Mouse (Mus musculus) stomach, embryonic 16.5 days (tissue): Measurements from ENCODE around the gene Dnajc7. TPM values are rescaled to one million over a fixed set of nuclear protein-coding genes. Genes with fewer than 3 reads are reported as not detected.

ENCODE experiments used
- ATAC-seq: fragments of 200-750 bp; cut with Nextera tagmentation; 2 replicates; pipeline ENCODE4 v1.8.0; 2017; ENCODE audit warnings: moderate number of reproducible peaks, moderate TSS enrichment; ENCODE audit not compliant: insufficient read depth, low FRiP score
- H3K27ac ChIP-seq: fragments of 300-500 bp; sonication (generic); 2 replicates; pipeline ENCODE4 v1.5.1; 2014; ENCODE audit warnings: low read length
- H3K27me3 ChIP-seq: fragments of 300-500 bp; sonication (generic); 2 replicates; pipeline ENCODE4 v1.6.1; 2014; ENCODE audit warnings: low read length, control low read depth, mixed read lengths; ENCODE audit not compliant: control insufficient read depth, insufficient read depth
- H3K36me3 ChIP-seq: fragments of 300-500 bp; sonication (generic); 2 replicates; pipeline ENCODE4 v1.6.1; 2014; ENCODE audit warnings: low read length; ENCODE audit not compliant: control insufficient read depth, insufficient read depth
- H3K4me1 ChIP-seq: fragments of 300-500 bp; sonication (generic); 2 replicates; pipeline ENCODE4 v1.6.1; 2014; ENCODE audit warnings: low read length, control low read depth, mixed read lengths; ENCODE audit not compliant: control insufficient read depth, insufficient read depth
- H3K4me2 ChIP-seq: fragments of 300-500 bp; sonication (generic); 2 replicates; pipeline ENCODE4 v1.6.1; 2014; ENCODE audit warnings: low read depth, low read length, mixed read lengths
- H3K4me3 ChIP-seq: fragments of 300-500 bp; sonication (generic); replicated peaks from 2 replicates; pipeline ENCODE4 v1.5.1; 2014; ENCODE audit warnings: mild to moderate bottlenecking, low read length
- H3K9ac ChIP-seq: fragments of 300-500 bp; sonication (generic); 2 replicates; pipeline ENCODE4 v1.6.1; 2014; ENCODE audit warnings: low read length
- H3K9me3 ChIP-seq: fragments of 300-500 bp; sonication (generic); replicated peaks from 2 replicates; pipeline ENCODE4 v1.6.1; 2016; ENCODE audit warnings: low read length, control low read depth; ENCODE audit not compliant: control insufficient read depth
- WGBS: fragments of 180-500 bp; shearing (Covaris S2); extraction: QIAGEN DNeasy Blood & Tissue Kit; methylation state at CpG from one replicate; pipeline ENCODE4 v1.1.7; 2014; 5-methylcytosine and 5-hydroxymethylcytosine counted together
- polyA plus RNA-seq: library from polyadenylated mRNA; unstranded; fragments of >200 nt; fragmentation: Nextera tagmentation; extraction: Ambion mirVana; gene quantifications from 2 replicates; pipeline ENCODE4 v1.2.1, GENCODE M21; 2015

Dnajc7 gene
- polyA plus RNA-seq, 1 experiment from 2014 or later: 209 TPM

- Histone ChIP-seq H3K4me1 (0 out of 2 replicates have a peak, but pooled peaks cover 7% of the 10 kb centered on the region), H3K9me3 (no peaks in the 10 kb centered on the region), H3K36me3 (peaks cover 36% of the 10 kb centered on the region), H3K27ac (no peak overlapping the region), H3K4me2 (no peak overlapping the region), H3K4me3 (no peak overlapping the region), H3K9ac (no peak overlapping the region), H3K27me3 (no peaks in the 10 kb centered on the region)
- WGBS: 89% methylated on average over 13 of the region's 13 CpGs
- ATAC-seq: no peak
Measured at GRCm38 (mm10) chr11:100580275-100580674, 39.7 kb downstream of the Dnajc7 start.

- WGBS: 89% methylated on average over 9 of the region's 9 CpGs
- Histone ChIP-seq H3K4me2 (no peak overlapping the region), H3K9ac (no peak overlapping the region), H3K36me3 (peaks cover 35% of the 10 kb centered on the region), H3K27ac (no peak overlapping the region), H3K27me3 (no peaks in the 10 kb centered on the region), H3K4me1 (0 out of 2 replicates have a peak, but pooled peaks cover 7% of the 10 kb centered on the region), H3K4me3 (no peak overlapping the region), H3K9me3 (no peaks in the 10 kb centered on the region)
- ATAC-seq: no peak
Measured at GRCm38 (mm10) chr11:100579116-100579799, 40.7 kb downstream of the Dnajc7 start.

- Histone ChIP-seq H3K27ac (no peak overlapping the region), H3K9me3 (no peaks in the 10 kb centered on the region), H3K4me2 (no peak overlapping the region), H3K27me3 (no peaks in the 10 kb centered on the region), H3K4me1 (0 out of 2 replicates have a peak, but pooled peaks cover 7% of the 10 kb centered on the region), H3K4me3 (no peak overlapping the region), H3K9ac (no peak overlapping the region; the same call in 1 of the 2 replicates), H3K36me3 (peaks cover 23% of the 10 kb centered on the region; the same call in 1 of the 2 replicates)
- ATAC-seq: no peak
- WGBS: 78% methylated on average over 8 of the region's 8 CpGs
Measured at GRCm38 (mm10) chr11:100577852-100578599, 41.9 kb downstream of the Dnajc7 start.

GRCm38 (mm10) chr11:100576256-100576655 lies 43.7 kb downstream of the Dnajc7 start:
- ATAC-seq: no peak
- Histone ChIP-seq H3K9me3 (no peaks in the 10 kb centered on the region), H3K4me1 (peaks cover 4% of the 10 kb centered on the region; the same call in 1 of the 2 replicates), H3K4me3 (no peak overlapping the region), H3K9ac (no peak overlapping the region), H3K4me2 (peak overlapping the region; percentile 14; the same call in 1 of the 2 replicates), H3K27me3 (no peaks in the 10 kb centered on the region), H3K27ac (no peak overlapping the region), H3K36me3 (peaks cover 14% of the 10 kb centered on the region; the same call in 1 of the 2 replicates)
- WGBS: 66% methylated on average over 21 of the region's 21 CpGs

- WGBS: 36% methylated on average over 2 of the region's 2 CpGs
Measured at GRCm38 (mm10) chr11:100575484-100575855, 44.5 kb downstream of the Dnajc7 start.

GRCm38 (mm10) chr11:100574708-100575483 lies 45.1 kb downstream of the Dnajc7 start, which contains the start of gene Cnp:
TSS of gene Cnp (plus strand) at chr11:100574904.
- Histone ChIP-seq H3K4me1 (peaks cover 12% of the 10 kb centered on the region), H3K27me3 (no peaks in the 10 kb centered on the region), H3K4me2 (peak within 1 kb of the TSS; percentile 59), H3K27ac (peak within 1 kb of the TSS; percentile 68), H3K36me3 (0 out of 2 replicates have a peak, but pooled peaks cover 6% of the 10 kb centered on the region), H3K9me3 (no peaks in the 10 kb centered on the region), H3K4me3 (peak within 1 kb of the TSS; percentile 67), H3K9ac (peak within 1 kb of the TSS; percentile 83)
- ATAC-seq: peak; percentile 87
- WGBS: under 1% methylated on average over 47 of the region's 47 CpGs

More at GRCm38 (mm10) chr11:100575484-100575855, 44.5 kb downstream of the Dnajc7 start:
- no peaks in the 10 kb centered on the region for H3K9me3 ChIP-seq
- peak overlapping the region; percentile 59 for H3K4me2 ChIP-seq
- H3K27ac ChIP-seq: peak overlapping the region; percentile 68
- peaks cover 12% of the 10 kb centered on the region for H3K4me1 ChIP-seq
- ATAC-seq: peak; percentile 37
- H3K36me3 ChIP-seq: peaks cover 10% of the 10 kb centered on the region; the same call in 1 of the 2 replicates
- H3K27me3 ChIP-seq: no peaks in the 10 kb centered on the region
- peak overlapping the region; percentile 67 for H3K4me3 ChIP-seq
- peak overlapping the region; percentile 83 for H3K9ac ChIP-seq

GRCm38 (mm10) chr11:100574188-100574587 lies 45.8 kb downstream of the Dnajc7 start:
- WGBS: 77% methylated on average over 3 of the region's 3 CpGs
- Histone ChIP-seq H3K4me3 (peak overlapping the region; percentile 67), H3K9ac (peak overlapping the region; percentile 83; the same call in 1 of the 2 replicates), H3K4me2 (peak overlapping the region; percentile 59; the same call in 1 of the 2 replicates), H3K4me1 (peaks cover 12% of the 10 kb centered on the region), H3K27ac (peak overlapping the region; percentile 68; the same call in 1 of the 2 replicates), H3K9me3 (no peaks in the 10 kb centered on the region), H3K27me3 (no peaks in the 10 kb centered on the region), H3K36me3 (0 out of 2 replicates have a peak, but pooled peaks cover 6% of the 10 kb centered on the region)
- ATAC-seq: no peak

GRCm38 (mm10) chr11:100571202-100571567 lies 48.8 kb downstream of the Dnajc7 start:
- Histone ChIP-seq H3K4me3 (peak overlapping the region; percentile 10; the same call in 1 of the 2 replicates), H3K9me3 (no peaks in the 10 kb centered on the region), H3K4me1 (peaks cover 12% of the 10 kb centered on the region), H3K27ac (no peak overlapping the region), H3K27me3 (no peaks in the 10 kb centered on the region), H3K36me3 (no peaks in the 10 kb centered on the region), H3K4me2 (peak overlapping the region; percentile 44), H3K9ac (peak overlapping the region; percentile 54)
- ATAC-seq: no peak
- WGBS: 8% methylated on average over 16 of the region's 16 CpGs
